Comparison of ENCODE assay signal across 33 mouse cellular contexts in the genomic region with DNA sequence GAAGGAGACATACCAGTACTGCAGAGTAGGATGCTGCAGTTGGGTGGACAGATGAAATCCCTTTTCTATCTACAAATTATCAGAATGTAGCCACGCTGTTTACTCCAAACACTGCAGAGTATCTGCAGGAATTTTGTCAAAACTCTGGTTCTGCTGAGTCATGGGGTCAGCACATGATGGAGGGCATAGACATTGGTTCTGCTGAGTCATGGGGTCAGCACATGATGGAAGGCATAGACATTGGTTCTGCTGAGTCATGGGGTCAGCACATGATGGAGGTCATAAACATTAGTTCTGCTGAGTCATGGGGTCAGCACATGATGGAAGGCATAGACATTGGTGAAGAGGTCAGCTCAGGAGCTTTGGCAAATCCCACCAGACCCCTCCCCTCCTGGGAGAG. TPM values are rescaled to one million over a fixed set of nuclear protein-coding genes. Genes with fewer than 3 reads are reported as not detected.
DNase-seq lines count a peak whose midpoint lies in the region; ATAC-seq and TF ChIP-seq lines count a peak whose summit lies in the region.
"Had no signal": no experiment of that assay in that cellular context is flagged by ENCODE, and none has a peak within 500 bp of the region (broad histone marks: within the 10 kb centered on the region; RNA-seq: fewer than 3 reads in every experiment).

No protein-coding gene starts in this region.

- 0 out of 2 replicates have a peak, but pooled peaks have one; percentile 4 for ATAC-seq in intestine, postnatal 0 days
- no peak for ATAC-seq in intestine, embryonic 15.5 days
- ATAC-seq: forebrain, embryonic 15.5 days; hindbrain, embryonic 16.5 days; intestine, embryonic 16.5 days; midbrain, embryonic 15.5 days had no signal

- no peak overlapping the region for H3K27ac ChIP-seq in intestine, postnatal 0 days (ENCODE audit: low read depth, low read length)
- H3K27ac ChIP-seq in intestine, embryonic 15.5 days: no peak overlapping the region
- H3K27ac ChIP-seq: embryonic facial prominence, embryonic 15.5 days; forebrain, embryonic 15.5 days; hindbrain, embryonic 10.5 days; left cerebral cortex, adult 2 months; limb, embryonic 12.5 days; liver, embryonic 15.5 days; macrophage; midbrain, embryonic 15.5 days; neural tube, embryonic 12.5 days had no signal

- peak; percentile 50 for DNase-seq in 3T3-L1 (ENCODE audit: low read depth, low spot score)
- peak; percentile 35 for DNase-seq in R1 (ENCODE audit: low read depth, low spot score)
- DNase-seq in left cerebral cortex, postnatal 10 days (ENCODE audit: extremely low spot score in 1 of 2, low spot score in 2 of 2): no peak
- no peak for DNase-seq in lung, postnatal 25 days (ENCODE audit: low spot score)
- DNase-seq: cerebellum, adult 11 months; cerebellum, adult 9-11 months; gastrocnemius, postnatal 10 days; kidney, postnatal 10 days; retina, postnatal 1 day; right cerebral cortex, postnatal 25 days; thymus, postnatal 14 days had no signal

- no peak overlapping the region for H3K4me3 ChIP-seq in intestine, postnatal 0 days (ENCODE audit: low read depth, low read length)
- no peak overlapping the region for H3K4me3 ChIP-seq in intestine, embryonic 15.5 days (replicated peaks)
- no peak overlapping the region for H3K4me3 ChIP-seq in C2C12 (ENCODE audit: insufficient read depth, poor library complexity, severe bottlenecking)
- H3K4me3 ChIP-seq: embryonic facial prominence, embryonic 15.5 days; forebrain, embryonic 15.5 days; hindbrain, embryonic 10.5 days; left cerebral cortex, adult 2 months; limb, embryonic 12.5 days; liver, embryonic 15.5 days; midbrain, embryonic 15.5 days; neural tube, embryonic 12.5 days had no signal

- intact Hi-C loops in left cerebral cortex, postnatal 10 days (cut with DNase I): loop anchor here (5.0 kb wide), 1 partner anchor 50 kb away; no protein-coding TSS in a partner anchor

- no peak overlapping the region for H3K9ac ChIP-seq in intestine, postnatal 0 days (ENCODE audit: low read depth, low read length)
- no peak overlapping the region for H3K9ac ChIP-seq in intestine, embryonic 15.5 days
- H3K9ac ChIP-seq: embryonic facial prominence, embryonic 15.5 days; forebrain, embryonic 15.5 days; limb, embryonic 12.5 days; liver, embryonic 15.5 days; midbrain, embryonic 15.5 days; neural tube, embryonic 12.5 days had no signal

- H3K4me2 ChIP-seq in intestine, postnatal 0 days (replicated peaks; ENCODE audit: low read depth): no peak overlapping the region
- H3K4me2 ChIP-seq in intestine, embryonic 15.5 days (replicated peaks): no peak overlapping the region
- H3K4me2 ChIP-seq: embryonic facial prominence, embryonic 15.5 days; forebrain, embryonic 15.5 days; limb, embryonic 12.5 days; liver, embryonic 15.5 days; midbrain, embryonic 15.5 days; neural tube, embryonic 12.5 days had no signal

- no peaks in the 10 kb centered on the region for H3K27me3 ChIP-seq in intestine, postnatal 0 days (replicated peaks; ENCODE audit: control insufficient read depth, insufficient read depth, low read length)
- H3K27me3 ChIP-seq in intestine, embryonic 15.5 days (replicated peaks): no peaks in the 10 kb centered on the region
- H3K27me3 ChIP-seq in C2C12 (ENCODE audit: control insufficient read depth, insufficient read depth, insufficient read length): no peaks in the 10 kb centered on the region
- H3K27me3 ChIP-seq: embryonic facial prominence, embryonic 15.5 days; forebrain, embryonic 15.5 days; limb, embryonic 12.5 days; liver, embryonic 15.5 days; midbrain, embryonic 15.5 days; neural tube, embryonic 12.5 days had no signal

- no peaks in the 10 kb centered on the region for H3K36me3 ChIP-seq in intestine, postnatal 0 days (ENCODE audit: control insufficient read depth, insufficient read depth)
- H3K36me3 ChIP-seq in intestine, embryonic 15.5 days: no peaks in the 10 kb centered on the region
- no peaks in the 10 kb centered on the region for H3K36me3 ChIP-seq in C2C12 (ENCODE audit: control insufficient read depth, insufficient read depth)
- H3K36me3 ChIP-seq: embryonic facial prominence, embryonic 15.5 days; forebrain, embryonic 15.5 days; hindbrain, embryonic 10.5 days; limb, embryonic 12.5 days; liver, embryonic 15.5 days; midbrain, embryonic 15.5 days; neural tube, embryonic 12.5 days had no signal

- TF ChIP-seq CTCF in intestine, postnatal 0 days (IDR thresholded peaks at IDR 0.05; ENCODE audit: low read depth): no peak
- TF ChIP-seq CTCF in C2C12 (IDR thresholded peaks at IDR 0.05; ENCODE audit: control insufficient read depth, insufficient read depth, insufficient read length): no peak

- no peaks in the 10 kb centered on the region for H3K79me2 ChIP-seq in C2C12 (ENCODE audit: control insufficient read depth, insufficient read depth)

- no peaks in the 10 kb centered on the region for H3K79me3 ChIP-seq in C2C12 (ENCODE audit: low read depth)

- WGBS in intestine, postnatal 0 days: 90% methylated on average over 1 of the region's 1 CpGs
- 78% methylated on average over 1 of the region's 1 CpGs for WGBS in intestine, embryonic 15.5 days

- H3K4me1 ChIP-seq in intestine, postnatal 0 days (replicated peaks; ENCODE audit: control insufficient read depth, insufficient read depth, low read length): no peaks in the 10 kb centered on the region
- H3K4me1 ChIP-seq in intestine, embryonic 15.5 days (replicated peaks): no peaks in the 10 kb centered on the region
- H3K4me1 ChIP-seq: embryonic facial prominence, embryonic 15.5 days; forebrain, embryonic 15.5 days; hindbrain, embryonic 10.5 days; midbrain, embryonic 15.5 days; neural tube, embryonic 12.5 days had no signal

- no peak overlapping the region for H3ac ChIP-seq in C2C12 (ENCODE audit: control insufficient read depth, insufficient read length, low read depth)

- H3K9me3 ChIP-seq in intestine, postnatal 0 days (ENCODE audit: control insufficient read depth): 0 out of 2 replicates have a peak, but pooled peaks cover 9% of the 10 kb centered on the region
- H3K9me3 ChIP-seq in intestine, embryonic 15.5 days: peaks cover 6% of the 10 kb centered on the region; the same call in 1 of the 2 replicates
- H3K9me3 ChIP-seq: forebrain, embryonic 15.5 days; liver, embryonic 15.5 days; midbrain, embryonic 15.5 days had no signal

TF ChIP-seq in C2C12, 6 proteins besides CTCF, POLR2A, EP300 and RAD21:
- TF ChIP-seq FOSL1 (IDR thresholded peaks at IDR 0.05; ENCODE audit: insufficient read depth, low read length, poor library complexity, severe bottlenecking) (no peak), USF1 (IDR thresholded peaks at IDR 0.05; ENCODE audit: low read depth) (peak; percentile 51), CEBPB (IDR thresholded peaks at IDR 0.05; ENCODE audit: low read depth) (no peak)
TF ChIP-seq in C2C12: peak in this region for 1.

RNA-seq across cellular contexts. Expression of a gene that starts 7.5 kb away (rescaled TPM):
- polyA plus RNA-seq in intestine, postnatal 0 days (2015; fragmentation: Nextera tagmentation; extraction: Ambion mirVana): not detected in 2 replicates
- 0.37 TPM in 1 of 2 replicates, not detected in the other for polyA plus RNA-seq in intestine, embryonic 15.5 days (2015; fragmentation: Nextera tagmentation; extraction: Ambion mirVana)
- not detected for polyA plus RNA-seq in C2C12 (2012; fragmentation: generic; extraction: Trizol)
- not detected for total RNA-seq in left cerebral cortex, postnatal 10 days (2021)
- total RNA-seq: adrenal gland, postnatal 4 days; common myeloid progenitor, adult 5-6 weeks; granulocyte monocyte progenitor cell, adult 5-6 weeks; layer of hippocampus, postnatal 10 days; left cerebral cortex, adult 2 months had no signal
- polyA plus RNA-seq: embryonic facial prominence, embryonic 15.5 days; forebrain, embryonic 15.5 days; heart, embryonic 16.5 days; hindbrain, embryonic 10.5 days; hindbrain, embryonic 16.5 days; intestine, embryonic 16.5 days; limb, embryonic 12.5 days; lung, embryonic 16.5 days; macrophage; midbrain, embryonic 15.5 days; neural tube, embryonic 12.5 days; spleen, adult 2 months; testis, adult 2 months had no signal

RNA-seq across cellular contexts. Expression of a gene that starts 59.7 kb away (rescaled TPM):
- polyA plus RNA-seq in intestine, postnatal 0 days (2015; fragmentation: Nextera tagmentation; extraction: Ambion mirVana): 236 and 245 TPM in 2 replicates
- 201 and 221 TPM in 2 replicates for polyA plus RNA-seq in intestine, embryonic 15.5 days (2015; fragmentation: Nextera tagmentation; extraction: Ambion mirVana)
- polyA plus RNA-seq in C2C12 (2012; fragmentation: generic; extraction: Trizol): 57.3 TPM
- 10 to 100 TPM; 70.0 to 79.6 TPM for total RNA-seq in left cerebral cortex, postnatal 10 days (2021)

Comparison
In these comparisons a context has a peak if more than half of its experiments do, and no peak if none do; other contexts are left out.
1. DNase-seq: peak in 3T3-L1 (single experiment) and R1 (single experiment); none in left cerebral cortex, postnatal 10 days (0 of 2) and lung, postnatal 25 days (single experiment).